Mouse (Mus musculus) embryonic facial prominence, embryonic 11.5 days (tissue): ENCODE data around the gene Il20. TPM values are rescaled to one million over a fixed set of nuclear protein-coding genes. Genes with fewer than 3 reads are reported as not detected.

ENCODE experiments used
- ATAC-seq: fragments of 200-750 bp; cut with Nextera tagmentation; replicated peaks from 2 replicates; pipeline ENCODE4 v1.8.0; 2017; ENCODE audit warnings: low read depth; ENCODE audit not compliant: insufficient number of reproducible peaks, low FRiP score, low TSS enrichment
- DNase-seq: peaks from one replicate; pipeline ENCODE4 v3.0.0-alpha.2; 2015; ENCODE audit warnings: low spot score
- H3K27ac ChIP-seq: fragments of 300-500 bp; sonication (generic); replicated peaks from 2 replicates; pipeline ENCODE4 v1.5.1; 2014; ENCODE audit warnings: mild to moderate bottlenecking, low read depth, low read length, control low read depth
- H3K27me3 ChIP-seq: fragments of 300-500 bp; sonication (generic); 2 replicates; pipeline ENCODE4 v1.6.1; 2014; ENCODE audit warnings: mild to moderate bottlenecking, low read length, moderate library complexity, mixed read lengths; ENCODE audit not compliant: control insufficient read depth, insufficient read depth
- H3K36me3 ChIP-seq: fragments of 300-500 bp; sonication (generic); replicated peaks from 2 replicates; pipeline ENCODE4 v1.6.1; 2014; ENCODE audit warnings: low read depth, mild to moderate bottlenecking, low read length, moderate library complexity, mixed read lengths; ENCODE audit not compliant: control insufficient read depth, insufficient read depth
- H3K4me1 ChIP-seq: fragments of 300-500 bp; sonication (generic); 2 replicates; pipeline ENCODE4 v1.6.1; 2014; ENCODE audit warnings: low read length, mixed read lengths; ENCODE audit not compliant: control insufficient read depth, insufficient read depth
- H3K4me2 ChIP-seq: fragments of 300-500 bp; sonication (generic); 2 replicates; pipeline ENCODE4 v1.6.1; 2014; ENCODE audit warnings: low read depth, mild to moderate bottlenecking, control low read depth, low read length, moderate library complexity
- H3K4me3 ChIP-seq: fragments of 300-500 bp; sonication (generic); 2 replicates; pipeline ENCODE4 v1.5.1; 2014; ENCODE audit warnings: low read depth, low read length, control low read depth
- H3K9ac ChIP-seq: fragments of 300-500 bp; sonication (generic); replicated peaks from 2 replicates; pipeline ENCODE4 v1.6.1; 2014; ENCODE audit warnings: mild to moderate bottlenecking, control low read depth, low read length
- H3K9me3 ChIP-seq: fragments of 300-500 bp; sonication (generic); replicated peaks from 2 replicates; pipeline ENCODE4 v1.6.1; 2016; ENCODE audit warnings: mild to moderate bottlenecking, low read length, inconsistent platforms, mixed read lengths; ENCODE audit not compliant: control insufficient read depth
- WGBS: fragments of 180-500 bp; shearing (Covaris S2); extraction: QIAGEN DNeasy Blood & Tissue Kit; methylation state at CpG from one replicate; pipeline ENCODE4 v1.1.7; 2014; 5-methylcytosine and 5-hydroxymethylcytosine counted together
- polyA plus RNA-seq: library from polyadenylated mRNA; unstranded; fragments of >200 nt; fragmentation: Nextera tagmentation; extraction: Ambion mirVana; gene quantifications from 2 replicates; pipeline ENCODE4 v1.2.1, GENCODE M21; 2014

The Il20 gene
- polyA plus RNA-seq, 1 experiment from 2014 or later, result not detected

GRCm38 (mm10) chr1:130857456-130857855, 53.8 kb downstream of the Il20 start:
- 75% methylated on average over 4 of the region's 4 CpGs for WGBS
- H3K27ac ChIP-seq, result no peak overlapping the region
- DNase-seq (no peak), ATAC-seq (no peak)
- no peaks in the 10 kb centered on the region for H3K36me3 ChIP-seq
- H3K4me3 ChIP-seq, result no peak overlapping the region
- H3K9ac ChIP-seq, result no peak overlapping the region
- H3K9me3 ChIP-seq, result no peaks in the 10 kb centered on the region
- H3K4me2 ChIP-seq, result no peak overlapping the region
- H3K4me1 ChIP-seq, result no peaks in the 10 kb centered on the region
- H3K27me3 ChIP-seq, result no peaks in the 10 kb centered on the region

Other genes with a start within 250 kb of the Il20 start
- not detected in 2 replicates for gene C4bp, start 249.8 kb downstream of the Il20 start, polyA plus RNA-seq
- not detected in 2 replicates for gene Gm29427, start 195.7 kb downstream of the Il20 start, polyA plus RNA-seq
- gene Yod1, start 194.1 kb downstream of the Il20 start, polyA plus RNA-seq, result 5.9 and 7.5 TPM in 2 replicates
- gene Pfkfb2, start 182.2 kb downstream of the Il20 start, polyA plus RNA-seq, result 5.1 and 5.7 TPM in 2 replicates
- gene AA986860, start 179.5 kb downstream of the Il20 start, polyA plus RNA-seq, result 0.67 and 0.89 TPM in 2 replicates
- gene Fcamr, start 110.5 kb downstream of the Il20 start, polyA plus RNA-seq, result not detected in 2 replicates
- gene Pigr, start 84.8 kb downstream of the Il20 start, polyA plus RNA-seq, result not detected in 2 replicates
- not detected in 2 replicates for gene Fcmr, start 45.8 kb downstream of the Il20 start, polyA plus RNA-seq
- not detected in 2 replicates for gene Il24, start 24.0 kb downstream of the Il20 start, polyA plus RNA-seq
- gene Il19, start 28.7 kb upstream of the Il20 start, polyA plus RNA-seq, result 0.21 TPM in 1 of 2 replicates, not detected in the other
- not detected in 2 replicates for gene Il10, start 108.4 kb upstream of the Il20 start, polyA plus RNA-seq
- 44.7 and 45.7 TPM in 2 replicates for gene Mapkapk2, start 186.4 kb upstream of the Il20 start, polyA plus RNA-seq
- gene Dyrk3, start 226.9 kb upstream of the Il20 start, polyA plus RNA-seq, result 6.5 and 7.3 TPM in 2 replicates
- gene Eif2d, start 241.7 kb upstream of the Il20 start, polyA plus RNA-seq, result 63.6 and 66.9 TPM in 2 replicates